10 mouse cellular contexts compared by ENCODE assay signal in the genomic region with DNA sequence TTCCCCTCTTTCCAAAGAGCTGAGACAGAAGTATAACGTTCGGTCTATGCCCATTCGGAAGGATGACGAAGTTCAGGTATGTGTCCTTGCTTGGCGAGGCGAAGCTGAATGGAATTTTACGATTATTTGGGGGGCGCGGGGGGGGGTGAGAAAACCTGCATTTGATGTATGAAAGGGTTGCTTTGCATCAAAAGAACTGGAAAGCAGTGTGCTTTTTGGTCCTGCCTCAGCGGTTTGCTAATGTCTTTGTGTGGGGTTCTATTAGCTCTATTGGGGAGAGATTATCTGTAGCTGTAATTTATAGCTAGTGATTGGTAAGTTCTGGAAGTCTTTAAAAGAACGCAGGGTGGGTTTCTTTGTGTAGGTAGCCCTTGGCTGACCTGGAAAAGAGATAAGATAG. TPM values are rescaled to one million over a fixed set of nuclear protein-coding genes. Genes with fewer than 3 reads are reported as not detected.
DNase-seq lines count a peak whose midpoint lies in the region; ATAC-seq and TF ChIP-seq lines count a peak whose summit lies in the region.
"Had no signal": no experiment of that assay in that cellular context is flagged by ENCODE, and none has a peak within 500 bp of the region (broad histone marks: within the 10 kb centered on the region; RNA-seq: fewer than 3 reads in every experiment).

No protein-coding gene starts in this region.

- peaks cover 3% of the 10 kb centered on the region for H3K27me3 ChIP-seq in erythroblast, embryonic 14.5 days (ENCODE audit: control insufficient read depth)
- H3K27me3 ChIP-seq in testis, adult 2 months (ENCODE audit: control insufficient read depth, insufficient read depth, low read length), result no peaks in the 10 kb centered on the region
- H3K27me3 ChIP-seq in liver, embryonic 12.5 days (replicated peaks), result no peaks in the 10 kb centered on the region

- no peak for DNase-seq in testis, postnatal 14 days (ENCODE audit: low spot score)
- DNase-seq in adrenal gland, postnatal 25 days, result no peak
- DNase-seq in adrenal gland, adult 18-20 months (ENCODE audit: low spot score in 2 of 2), result no peak
- DNase-seq: cerebellum, adult 11-12 months; left cerebral cortex, postnatal 4 days had no signal

- peaks cover 46% of the 10 kb centered on the region for H3K4me1 ChIP-seq in erythroblast, embryonic 14.5 days (ENCODE audit: control insufficient read depth)
- H3K4me1 ChIP-seq in testis, adult 2 months (ENCODE audit: control insufficient read depth, insufficient read depth, low read length), result peaks cover 2% of the 10 kb centered on the region; the same call in 1 of the 2 replicates
- peaks cover 53% of the 10 kb centered on the region for H3K4me1 ChIP-seq in liver, embryonic 12.5 days

- H3K4me3 ChIP-seq in erythroblast, embryonic 14.5 days (replicated peaks), result peak overlapping the region; percentile 76
- H3K4me3 ChIP-seq in testis, adult 2 months (ENCODE audit: control insufficient read depth, low read depth, low read length), result peak overlapping the region; percentile 99
- peak overlapping the region; percentile 96 for H3K4me3 ChIP-seq in liver, embryonic 12.5 days

- 2% methylated on average over 11 of the region's 11 CpGs for WGBS in liver, embryonic 12.5 days (ENCODE audit: insufficient replicate concordance)

- H3K27ac ChIP-seq in testis, adult 2 months (ENCODE audit: control insufficient read depth, insufficient read depth, low read depth, low read length), result no peak overlapping the region; the same call in 1 of the 2 replicates
- H3K27ac ChIP-seq in liver, embryonic 12.5 days, result peak overlapping the region; percentile 90

- H3K9ac ChIP-seq in liver, embryonic 12.5 days, result peak overlapping the region; percentile 96

- peaks cover 50% of the 10 kb centered on the region for H3K36me3 ChIP-seq in erythroblast, embryonic 14.5 days (ENCODE audit: control insufficient read depth)
- peaks cover 5% of the 10 kb centered on the region for H3K36me3 ChIP-seq in testis, adult 2 months (ENCODE audit: control insufficient read depth, insufficient read depth, low read length)
- peaks cover 52% of the 10 kb centered on the region for H3K36me3 ChIP-seq in liver, embryonic 12.5 days

- no peak for ATAC-seq in erythroblast, adult 5-6 weeks (replicated peaks; ENCODE audit: low FRiP score, poor library complexity, severe bottlenecking)
- ATAC-seq in liver, embryonic 12.5 days, result no peak
- no peak for ATAC-seq in activated CD4-positive, CD25-positive, alpha-beta regulatory T cell, adult 4 months

- TF ChIP-seq POLR2A in testis, adult 2 months (IDR thresholded peaks at IDR 0.05; ENCODE audit: control insufficient read depth, low read depth, low read length), result no peak

- no peaks in the 10 kb centered on the region for H3K9me3 ChIP-seq in erythroblast, embryonic 14.5 days (ENCODE audit: control insufficient read depth, low read length)
- H3K9me3 ChIP-seq in liver, embryonic 12.5 days (replicated peaks), result no peaks in the 10 kb centered on the region

- no peak for TF ChIP-seq CTCF in testis, adult 2 months (IDR thresholded peaks at IDR 0.05; ENCODE audit: control insufficient read depth, insufficient read depth, insufficient replicate concordance, low read depth, low read length)

- H3K4me2 ChIP-seq in liver, embryonic 12.5 days, result peak overlapping the region; percentile 88

RNA-seq across cellular contexts. Expression of a gene that starts 1.0 kb away (rescaled TPM):
- polyA plus RNA-seq in erythroblast, embryonic 14.5 days (2012), result 7.0 and 11.1 TPM in 2 replicates
- 757 and 872 TPM in 2 replicates for total RNA-seq in erythroblast, adult 5-6 weeks (2015; ENCODE audit: low replicate concordance)
- 762 and 834 TPM in 2 replicates for total RNA-seq in erythroblast, adult 5-6 weeks (2017; ENCODE audit: low replicate concordance)
- 938 and 997 TPM in 2 replicates for polyA plus RNA-seq in testis, adult 2 months (2012; rRNA removed)
- polyA plus RNA-seq in liver, embryonic 12.5 days (2016; fragmentation: Nextera tagmentation; extraction: Ambion mirVana), result 938 and 976 TPM in 2 replicates
- polyA plus RNA-seq in activated CD4-positive, CD25-positive, alpha-beta regulatory T cell, adult 4 months (2017; shearing (Covaris generic)), result 1,000 to 10,000 TPM; 2,145 to 2,203 TPM
- total RNA-seq in adrenal gland, postnatal 25 days (2021), result 1,094 and 1,140 TPM in 2 replicates
- 1,000 to 10,000 TPM; 1,157 to 1,226 TPM for total RNA-seq in adrenal gland, adult 18-20 months (2021)

RNA-seq across cellular contexts. Expression of a gene that starts 14.0 kb away (rescaled TPM):
- polyA plus RNA-seq in erythroblast, embryonic 14.5 days (2012), result 0.01 TPM in 1 of 2 replicates, not detected in the other
- total RNA-seq in erythroblast, adult 5-6 weeks (2015; ENCODE audit: low replicate concordance), result not detected in 2 replicates
- total RNA-seq in erythroblast, adult 5-6 weeks (2017; ENCODE audit: low replicate concordance), result not detected in 2 replicates
- polyA plus RNA-seq in testis, adult 2 months (2012; rRNA removed), result 1.1 TPM in 2 replicates
- 0.07 and 0.10 TPM in 2 replicates for polyA plus RNA-seq in liver, embryonic 12.5 days (2016; fragmentation: Nextera tagmentation; extraction: Ambion mirVana)
- polyA plus RNA-seq in activated CD4-positive, CD25-positive, alpha-beta regulatory T cell, adult 4 months (2017; shearing (Covaris generic)), result not detected
- 0.15 TPM in 1 of 2 replicates, not detected in the other for total RNA-seq in adrenal gland, postnatal 25 days (2021)
- total RNA-seq in adrenal gland, adult 18-20 months (2021), result not detected
- total RNA-seq: left cerebral cortex, postnatal 4 days had no signal

RNA-seq across cellular contexts. Expression of a gene that starts 24.5 kb away (rescaled TPM):
- not detected in 2 replicates for polyA plus RNA-seq in erythroblast, embryonic 14.5 days (2012)
- not detected in 2 replicates for total RNA-seq in erythroblast, adult 5-6 weeks (2015; ENCODE audit: low replicate concordance)
- not detected in 2 replicates for total RNA-seq in erythroblast, adult 5-6 weeks (2017; ENCODE audit: low replicate concordance)
- polyA plus RNA-seq in testis, adult 2 months (2012; rRNA removed), result 506 and 512 TPM in 2 replicates
- polyA plus RNA-seq in liver, embryonic 12.5 days (2016; fragmentation: Nextera tagmentation; extraction: Ambion mirVana), result not detected in 2 replicates
- not detected for polyA plus RNA-seq in activated CD4-positive, CD25-positive, alpha-beta regulatory T cell, adult 4 months (2017; shearing (Covaris generic))
- total RNA-seq in adrenal gland, postnatal 25 days (2021), result 0.70 TPM in 1 of 2 replicates, not detected in the other
- total RNA-seq in adrenal gland, adult 18-20 months (2021), result under 1 TPM in 1 of 2 experiments, not detected in 1; 0.46 TPM

RNA-seq across cellular contexts. Expression of a gene that starts 30.7 kb away (rescaled TPM):
- polyA plus RNA-seq in erythroblast, embryonic 14.5 days (2012), result 6.3 and 6.6 TPM in 2 replicates
- total RNA-seq in erythroblast, adult 5-6 weeks (2015; ENCODE audit: low replicate concordance), result 26.3 and 30.7 TPM in 2 replicates
- 54.4 and 55.6 TPM in 2 replicates for total RNA-seq in erythroblast, adult 5-6 weeks (2017; ENCODE audit: low replicate concordance)
- 73.8 and 80.3 TPM in 2 replicates for polyA plus RNA-seq in testis, adult 2 months (2012; rRNA removed)
- 40.4 and 42.0 TPM in 2 replicates for polyA plus RNA-seq in liver, embryonic 12.5 days (2016; fragmentation: Nextera tagmentation; extraction: Ambion mirVana)
- polyA plus RNA-seq in activated CD4-positive, CD25-positive, alpha-beta regulatory T cell, adult 4 months (2017; shearing (Covaris generic)), result 10 to 100 TPM; 31.4 to 37.2 TPM
- total RNA-seq in adrenal gland, postnatal 25 days (2021), result 54.4 and 70.0 TPM in 2 replicates
- 10 to 100 TPM; 76.9 to 85.9 TPM for total RNA-seq in adrenal gland, adult 18-20 months (2021)

RNA-seq across cellular contexts. Expression of a gene that starts 54.9 kb away (rescaled TPM):
- polyA plus RNA-seq in erythroblast, embryonic 14.5 days (2012), result not detected in 2 replicates
- total RNA-seq in erythroblast, adult 5-6 weeks (2015; ENCODE audit: low replicate concordance), result not detected in 2 replicates
- total RNA-seq in erythroblast, adult 5-6 weeks (2017; ENCODE audit: low replicate concordance), result not detected in 2 replicates
- 3.7 and 3.8 TPM in 2 replicates for polyA plus RNA-seq in testis, adult 2 months (2012; rRNA removed)
- 2.9 and 3.0 TPM in 2 replicates for polyA plus RNA-seq in liver, embryonic 12.5 days (2016; fragmentation: Nextera tagmentation; extraction: Ambion mirVana)
- under 1 TPM; 0.10 to 0.28 TPM for polyA plus RNA-seq in activated CD4-positive, CD25-positive, alpha-beta regulatory T cell, adult 4 months (2017; shearing (Covaris generic))
- total RNA-seq in adrenal gland, postnatal 25 days (2021), result 18.7 and 23.4 TPM in 2 replicates
- total RNA-seq in adrenal gland, adult 18-20 months (2021), result 10 to 100 TPM; 18.5 to 19.5 TPM

Comparison
In these comparisons a context has a peak if more than half of its experiments do, and no peak if none do; other contexts are left out.
1. RNA of a gene that starts 1.0 kb away (polyA plus RNA-seq): 2,145 to 2,203 TPM in activated CD4-positive, CD25-positive, alpha-beta regulatory T cell, adult 4 months, 938 to 976 TPM in liver, embryonic 12.5 days and 938 to 997 TPM in testis, adult 2 months; 7.0 to 11.1 TPM in erythroblast, embryonic 14.5 days; every median in the first group is over 10 times any median in the second.
2. RNA of a gene that starts 24.5 kb away (polyA plus RNA-seq): 506 to 512 TPM in testis, adult 2 months; not detected in erythroblast, embryonic 14.5 days, not detected in liver, embryonic 12.5 days and not detected in activated CD4-positive, CD25-positive, alpha-beta regulatory T cell, adult 4 months; every median in the first group is over 100 times any median in the second.
3. Peak in every context shown above with its lines, with median percentiles within 50 percentile points of each other: H3K4me3 ChIP-seq.